Mouse (Mus musculus) embryonic facial prominence, embryonic 15.5 days (tissue): ENCODE data around the gene Glod4. TPM values are rescaled to one million over a fixed set of nuclear protein-coding genes. Genes with fewer than 3 reads are reported as not detected.

Experiments
- ATAC-seq: fragments of 200-750 bp; cut with Nextera tagmentation; 2 replicates; pipeline ENCODE4 v1.8.0; 2017; ENCODE audit warnings: low read depth, moderate TSS enrichment; ENCODE audit not compliant: insufficient number of reproducible peaks, low FRiP score, low TSS enrichment
- H3K27ac ChIP-seq: fragments of 300-500 bp; sonication (generic); replicated peaks from 2 replicates; pipeline ENCODE4 v1.5.1; 2015; ENCODE audit warnings: mild to moderate bottlenecking, inconsistent platforms
- H3K27me3 ChIP-seq: fragments of 300-500 bp; sonication (generic); 2 replicates; pipeline ENCODE4 v1.6.1; 2015; ENCODE audit warnings: inconsistent platforms
- H3K36me3 ChIP-seq: fragments of 300-500 bp; sonication (generic); 2 replicates; pipeline ENCODE4 v1.6.1; 2015; ENCODE audit warnings: mild to moderate bottlenecking, inconsistent platforms
- H3K4me1 ChIP-seq: fragments of 300-500 bp; sonication (generic); 2 replicates; pipeline ENCODE4 v1.6.1; 2015; ENCODE audit warnings: inconsistent platforms
- H3K4me2 ChIP-seq: fragments of 300-500 bp; sonication (generic); replicated peaks from 2 replicates; pipeline ENCODE4 v1.6.1; 2015; ENCODE audit warnings: mild to moderate bottlenecking, inconsistent platforms
- H3K4me3 ChIP-seq: fragments of 300-500 bp; sonication (generic); replicated peaks from 2 replicates; pipeline ENCODE4 v1.5.1; 2015; ENCODE audit warnings: mild to moderate bottlenecking, inconsistent platforms
- H3K9ac ChIP-seq: fragments of 300-500 bp; sonication (generic); 2 replicates; pipeline ENCODE4 v1.6.1; 2015; ENCODE audit warnings: inconsistent platforms
- H3K9me3 ChIP-seq: fragments of 300-500 bp; sonication (generic); replicated peaks from 2 replicates; pipeline ENCODE4 v1.6.1; 2016; ENCODE audit warnings: inconsistent platforms
- WGBS: fragments of 180-500 bp; shearing (Covaris S2); methylation state at CpG from one replicate; pipeline ENCODE4 v1.1.7; 2015; 5-methylcytosine and 5-hydroxymethylcytosine counted together
- polyA plus RNA-seq: library from polyadenylated mRNA; unstranded; fragments of >200 nt; fragmentation: Nextera tagmentation; extraction: Ambion mirVana; gene quantifications from 2 replicates; pipeline ENCODE4 v1.2.1, GENCODE M21; 2015

Gene Glod4
- polyA plus RNA-seq, 1 experiment from 2014 or later, result 126 TPM

- ATAC-seq, result no peak
- H3K9ac ChIP-seq, result no peak overlapping the region
Observed at GRCm38 (mm10) chr11:76196977-76197469, 46.5 kb downstream of the Glod4 start.

DNA sequence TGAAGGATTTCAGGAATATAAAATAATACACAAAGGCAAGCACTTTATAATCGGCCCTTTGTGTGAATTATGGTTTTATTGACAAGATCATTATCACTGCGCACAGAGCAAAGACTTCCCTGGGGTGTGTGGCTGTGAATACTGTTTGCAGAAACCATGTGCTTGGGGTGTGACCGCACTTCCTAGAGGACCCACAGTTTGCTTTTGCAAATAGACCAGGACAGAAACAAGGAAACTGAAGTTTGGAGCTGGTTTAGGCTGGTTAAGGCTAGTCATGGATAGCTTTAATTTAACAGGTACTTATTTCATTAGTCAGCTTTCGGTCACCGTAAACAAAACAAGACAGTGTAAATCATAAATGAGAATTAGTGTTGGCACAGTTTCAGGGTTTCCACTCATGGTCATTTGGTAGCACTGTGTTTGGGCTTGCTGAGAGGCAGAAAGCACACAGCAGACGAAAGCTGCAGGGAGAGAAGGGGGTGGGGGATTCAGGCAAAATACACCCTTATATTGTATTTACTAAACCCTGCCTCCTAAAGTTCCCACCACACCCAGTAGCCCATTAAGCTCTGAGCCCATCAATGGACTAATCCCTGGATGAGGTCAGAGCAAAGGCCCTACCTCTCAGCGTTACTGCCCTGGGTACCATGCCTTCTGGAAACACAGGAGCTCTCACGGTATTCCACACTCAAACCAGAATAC, 47.1 kb downstream of the Glod4 start:
- 60% methylated on average over 8 of the region's 8 CpGs for WGBS
- H3K27ac ChIP-seq, result no peak overlapping the region
- no peaks in the 10 kb centered on the region for H3K36me3 ChIP-seq
- H3K9ac ChIP-seq, result no peak overlapping the region
- peaks cover 3% of the 10 kb centered on the region; the same call in 1 of the 2 replicates for H3K4me1 ChIP-seq
- H3K4me3 ChIP-seq, result no peak overlapping the region
- H3K4me2 ChIP-seq, result no peak overlapping the region
- H3K9me3 ChIP-seq, result no peaks in the 10 kb centered on the region
- no peaks in the 10 kb centered on the region for H3K27me3 ChIP-seq
- ATAC-seq, result no peak

More at GRCm38 (mm10) chr11:76196977-76197469, 46.5 kb downstream of the Glod4 start:
- Histone ChIP-seq H3K9me3 (no peaks in the 10 kb centered on the region), H3K4me2 (no peak overlapping the region), H3K4me1 (peaks cover 6% of the 10 kb centered on the region; the same call in 1 of the 2 replicates), H3K4me3 (no peak overlapping the region), H3K27ac (no peak overlapping the region), H3K36me3 (no peaks in the 10 kb centered on the region), H3K27me3 (no peaks in the 10 kb centered on the region)
- WGBS, result 46% methylated on average over 8 of the region's 8 CpGs

DNA sequence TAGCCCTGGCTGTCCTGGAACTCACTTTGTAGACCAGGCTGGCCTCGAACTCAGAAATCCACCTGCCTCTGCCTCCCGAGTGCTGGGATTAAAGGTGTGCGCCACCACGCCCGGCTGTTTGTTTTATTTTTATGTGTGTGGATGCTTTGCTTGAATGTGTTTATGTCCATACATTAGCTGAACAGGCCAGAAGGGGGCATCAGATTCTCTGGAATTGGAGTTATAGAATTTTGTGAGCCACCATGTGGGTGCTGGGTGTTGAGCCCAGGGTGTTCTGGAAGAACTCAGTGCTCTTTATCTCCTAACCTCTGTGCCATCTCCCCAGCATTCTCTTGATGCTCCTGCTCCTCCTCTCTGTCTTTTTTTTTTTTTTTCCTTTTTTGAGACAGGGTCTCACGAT, 56.6 kb downstream of the Glod4 start:
- Histone ChIP-seq H3K9ac (no peak overlapping the region), H3K9me3 (no peaks in the 10 kb centered on the region), H3K27me3 (no peaks in the 10 kb centered on the region), H3K4me2 (no peak overlapping the region), H3K4me3 (no peak overlapping the region), H3K4me1 (no peaks in the 10 kb centered on the region), H3K27ac (no peak overlapping the region), H3K36me3 (no peaks in the 10 kb centered on the region)
- no peak for ATAC-seq
- WGBS, result 77% methylated on average over 6 of the region's 6 CpGs

GRCm38 (mm10) chr11:76183745-76184144, 59.8 kb downstream of the Glod4 start:
- Histone ChIP-seq H3K9ac (no peak overlapping the region), H3K27ac (no peak overlapping the region), H3K27me3 (no peaks in the 10 kb centered on the region), H3K4me1 (peaks cover 5% of the 10 kb centered on the region; the same call in 1 of the 2 replicates), H3K36me3 (no peaks in the 10 kb centered on the region), H3K4me2 (no peak overlapping the region), H3K4me3 (no peak overlapping the region), H3K9me3 (no peaks in the 10 kb centered on the region)
- ATAC-seq, result no peak
- WGBS, result 74% methylated on average over 4 of the region's 4 CpGs

DNA sequence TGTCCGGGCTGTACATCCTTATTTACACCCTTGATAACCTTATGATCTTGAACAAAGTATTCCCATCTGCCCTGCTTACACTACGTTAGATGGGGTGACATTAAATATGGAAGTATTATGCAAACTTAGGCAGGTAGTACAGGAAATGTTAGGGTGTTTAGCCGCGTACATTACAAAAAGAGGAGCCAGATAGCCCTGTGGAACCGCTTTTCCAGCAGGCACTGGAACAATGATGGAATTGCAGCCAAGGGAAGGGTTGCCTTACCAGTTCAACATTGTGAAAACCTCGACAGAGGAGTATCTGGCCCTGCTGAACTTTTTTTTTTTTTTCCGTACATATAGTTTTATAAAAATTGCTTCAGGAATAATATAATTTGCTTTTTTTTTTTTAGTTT, 63.4 kb downstream of the Glod4 start:
- Histone ChIP-seq H3K4me1 (peaks cover 11% of the 10 kb centered on the region), H3K27ac (peak overlapping the region; percentile 71; the same call in 1 of the 2 replicates), H3K9me3 (no peaks in the 10 kb centered on the region), H3K9ac (peak overlapping the region; percentile 62), H3K4me2 (peak overlapping the region; percentile 95), H3K27me3 (no peaks in the 10 kb centered on the region), H3K36me3 (0 out of 2 replicates have a peak, but pooled peaks cover 12% of the 10 kb centered on the region), H3K4me3 (peak overlapping the region; percentile 94)
- WGBS, result 18% methylated on average over 7 of the region's 7 CpGs
- ATAC-seq, result no peak

GRCm38 (mm10) chr11:76179495-76180145, 63.9 kb downstream of the Glod4 start, which contains the start of the genes Vps53 and Fam57a:
Gene Vps53, minus strand, starts transcription at chr11:76179647.
Gene Fam57a, plus strand, starts transcription at chr11:76179671.
- Histone ChIP-seq H3K4me1 (peaks cover 11% of the 10 kb centered on the region), H3K27ac (peak within 1 kb of the TSS; percentile 71), H3K4me3 (peak within 1 kb of the TSS; percentile 94), H3K4me2 (peak within 1 kb of the TSS; percentile 95), H3K9me3 (no peaks in the 10 kb centered on the region), H3K9ac (peak within 1 kb of the TSS; percentile 62), H3K27me3 (no peaks in the 10 kb centered on the region), H3K36me3 (peaks cover 12% of the 10 kb centered on the region; the same call in 1 of the 2 replicates)
- WGBS, result under 1% methylated on average over 37 of the region's 37 CpGs
- ATAC-seq, result peak; percentile 84; the same call in 1 of the 2 replicates

- Histone ChIP-seq H3K9me3 (no peaks in the 10 kb centered on the region), H3K27ac (peak overlapping the region; percentile 71), H3K9ac (peak overlapping the region; percentile 62), H3K4me3 (peak overlapping the region; percentile 94), H3K4me1 (peaks cover 11% of the 10 kb centered on the region), H3K36me3 (peaks cover 14% of the 10 kb centered on the region), H3K4me2 (peak overlapping the region; percentile 95), H3K27me3 (no peaks in the 10 kb centered on the region)
- ATAC-seq, result peak; percentile 61
- 1% methylated on average over 28 of the region's 28 CpGs for WGBS
Observed at GRCm38 (mm10) chr11:76178726-76179494, 64.6 kb downstream of the Glod4 start.

- Histone ChIP-seq H3K4me1 (peaks cover 16% of the 10 kb centered on the region), H3K9me3 (no peaks in the 10 kb centered on the region), H3K36me3 (peaks cover 24% of the 10 kb centered on the region), H3K27me3 (no peaks in the 10 kb centered on the region), H3K27ac (no peak overlapping the region), H3K4me2 (no peak overlapping the region), H3K9ac (no peak overlapping the region), H3K4me3 (no peak overlapping the region)
- 65% methylated on average over 5 of the region's 5 CpGs for WGBS
- no peak for ATAC-seq
Observed at GRCm38 (mm10) chr11:76170207-76170606, 73.3 kb downstream of the Glod4 start.

GRCm38 (mm10) chr11:76168976-76169375, 74.5 kb downstream of the Glod4 start:
- no peak for ATAC-seq
- Histone ChIP-seq H3K27me3 (no peaks in the 10 kb centered on the region), H3K36me3 (peaks cover 26% of the 10 kb centered on the region), H3K9me3 (no peaks in the 10 kb centered on the region), H3K4me3 (no peak overlapping the region), H3K27ac (no peak overlapping the region), H3K9ac (no peak overlapping the region), H3K4me2 (no peak overlapping the region), H3K4me1 (peaks cover 16% of the 10 kb centered on the region)
- WGBS, result 60% methylated on average over 3 of the region's 3 CpGs

DNA sequence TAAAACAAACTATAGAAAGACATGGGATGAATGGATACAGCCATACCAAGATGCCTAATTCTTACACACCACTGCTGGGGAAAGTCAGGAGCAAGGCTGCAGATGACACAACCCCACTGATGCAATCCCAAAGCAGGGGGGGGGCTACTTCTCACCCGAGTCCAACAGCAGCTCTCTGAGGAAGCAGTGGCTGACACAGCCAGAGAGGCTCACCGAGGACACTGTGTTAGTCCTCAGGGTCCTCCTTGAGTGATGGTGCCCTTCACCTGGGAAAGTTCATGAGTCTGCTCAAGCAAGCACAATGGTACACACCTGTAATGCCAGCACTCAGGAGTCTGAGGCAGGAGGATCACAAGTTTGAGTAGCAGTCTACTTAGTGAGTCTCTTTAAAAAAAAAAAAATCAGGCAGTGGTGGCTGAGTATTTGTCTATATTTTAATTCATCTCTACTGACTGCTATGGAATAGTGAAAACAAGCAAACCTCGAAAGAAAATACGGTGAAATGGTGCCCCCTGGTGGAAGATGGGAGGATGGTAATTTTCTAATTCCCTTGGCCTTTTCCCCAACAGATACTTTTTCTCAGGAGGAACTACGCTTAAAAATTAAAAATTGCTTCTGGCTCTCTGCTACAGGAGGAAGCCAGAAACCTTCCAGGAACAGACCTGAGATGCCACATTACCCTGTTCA, 76.3 kb downstream of the Glod4 start:
- Histone ChIP-seq H3K27me3 (no peaks in the 10 kb centered on the region), H3K4me2 (no peak overlapping the region), H3K27ac (no peak overlapping the region), H3K4me3 (no peak overlapping the region), H3K9me3 (no peaks in the 10 kb centered on the region), H3K36me3 (peaks cover 20% of the 10 kb centered on the region), H3K4me1 (peaks cover 16% of the 10 kb centered on the region), H3K9ac (no peak overlapping the region)
- ATAC-seq, result no peak
- 17% methylated on average over 5 of the region's 5 CpGs for WGBS
